Mouse (Mus musculus) megakaryocyte, embryonic 14.5 days (primary cell): ENCODE results near the gene Fmod.

Experiments used
- FLI1 ChIP-seq: IDR thresholded peaks from 2 replicates; pipeline ENCODE4 v1.6.1; 2012; ENCODE audit warnings: low read length, inconsistent platforms, mixed read lengths
- GATA1 ChIP-seq: IDR thresholded peaks from 3 replicates; pipeline ENCODE4 v1.6.1; 2012; ENCODE audit warnings: mixed read lengths, low read length, inconsistent platforms, borderline replicate concordance

- TF ChIP-seq GATA1 (no peak), FLI1 (no peak)
These were observed 26.2 kb downstream of the Fmod start for GRCm38 (mm10) chr1:134063086-134063772.
